Mouse (Mus musculus): ENCODE data around the gene Ppp1r13b.
"Not testable (repeated sequence)": the region's sequence is repeated elsewhere in the genome, so short reads cannot be mapped to it uniquely, and the experiment has no call there.

Ppp1r13b gene

GRCm38 (mm10) chr12:111907970-111908681, at the start of gene Ppp1r13b:
Ppp1r13b (minus strand) TSS chr12:111908110.
- DNase-seq (ENCODE audit: low spot score), result peak; percentile 91

GRCm38 (mm10) chr12:111956173-111956572, 48.3 kb upstream of the Ppp1r13b start:
- DNase-seq (ENCODE audit: low spot score), result no peak

GRCm38 (mm10) chr12:111951701-111952100, 43.8 kb upstream of the Ppp1r13b start:
- DNase-seq (ENCODE audit: low spot score), result peak; percentile 60

GRCm38 (mm10) chr12:111950486-111950885, 42.6 kb upstream of the Ppp1r13b start:
- no peak for DNase-seq (ENCODE audit: low spot score)

- peak; percentile 71 for DNase-seq (ENCODE audit: low spot score)
Measured at GRCm38 (mm10) chr12:111946716-111947115, 38.8 kb upstream of the Ppp1r13b start.

GRCm38 (mm10) chr12:111945765-111946655, 38.1 kb upstream of the Ppp1r13b start:
- not testable (repeated sequence) for DNase-seq (ENCODE audit: low spot score)

GRCm38 (mm10) chr12:111945115-111945514, 37.2 kb upstream of the Ppp1r13b start:
- no peak for DNase-seq (ENCODE audit: low spot score)

GRCm38 (mm10) chr12:111944065-111944987, 36.4 kb upstream of the Ppp1r13b start:
- not testable (repeated sequence) for DNase-seq (ENCODE audit: low spot score)

- DNase-seq (ENCODE audit: low spot score), result no peak
Measured at GRCm38 (mm10) chr12:111943421-111944064, 35.6 kb upstream of the Ppp1r13b start.

- no peak for DNase-seq (ENCODE audit: low spot score)
Measured at GRCm38 (mm10) chr12:111938623-111939177, 30.8 kb upstream of the Ppp1r13b start.

GRCm38 (mm10) chr12:111936706-111937550, 29.0 kb upstream of the Ppp1r13b start:
- no peak for DNase-seq (ENCODE audit: low spot score)

- DNase-seq (ENCODE audit: low spot score), result no peak
Measured at GRCm38 (mm10) chr12:111933971-111934370, 26.1 kb upstream of the Ppp1r13b start.

GRCm38 (mm10) chr12:111933032-111933704, 25.3 kb upstream of the Ppp1r13b start:
- no peak for DNase-seq (ENCODE audit: low spot score)

GRCm38 (mm10) chr12:111932513-111932912, 24.6 kb upstream of the Ppp1r13b start:
- DNase-seq (ENCODE audit: low spot score), result no peak

GRCm38 (mm10) chr12:111931411-111932025, 23.6 kb upstream of the Ppp1r13b start:
- no peak for DNase-seq (ENCODE audit: low spot score)

GRCm38 (mm10) chr12:111928411-111928966, 20.6 kb upstream of the Ppp1r13b start:
- no peak for DNase-seq (ENCODE audit: low spot score)

- DNase-seq (ENCODE audit: low spot score), result no peak
Measured at GRCm38 (mm10) chr12:111927338-111927737, 19.4 kb upstream of the Ppp1r13b start.

- DNase-seq (ENCODE audit: low spot score), result no peak
Measured at GRCm38 (mm10) chr12:111923117-111923516, 15.2 kb upstream of the Ppp1r13b start.

- peak; percentile 79 for DNase-seq (ENCODE audit: low spot score)
Measured at GRCm38 (mm10) chr12:111920046-111920445, 12.1 kb upstream of the Ppp1r13b start.

Measured in layer of hippocampus, adult 11-12 months (tissue).